Mouse (Mus musculus): ENCODE data around the gene Gm20905.
"Not testable (repeated sequence)": the region's sequence is repeated elsewhere in the genome, so short reads cannot be mapped to it uniquely, and the experiment has no call there.

Gene Gm20905

DNA sequence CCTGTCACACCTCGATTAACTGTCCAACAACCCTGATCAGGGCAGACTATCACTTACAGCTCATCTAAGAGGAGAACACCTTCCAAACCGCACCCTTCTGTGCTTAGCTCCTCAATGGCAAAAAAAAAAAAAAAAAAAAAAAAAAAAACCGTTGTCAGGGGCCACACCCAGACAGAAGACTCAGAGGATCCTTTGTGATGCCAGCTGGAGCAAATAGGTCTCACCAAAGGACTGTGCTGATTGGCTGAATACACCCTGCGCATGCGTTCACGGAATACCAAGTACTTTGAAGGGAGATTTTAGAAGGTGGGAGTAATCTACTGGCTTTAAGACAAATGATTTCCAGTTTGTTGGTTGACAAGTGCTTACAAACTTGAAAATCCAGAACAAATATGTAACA, at the start of gene Gm20905:
Gene Gm20905, minus strand, starts transcription at position 101 of the 400 bp plus-strand sequence.
- not testable (repeated sequence) for DNase-seq (ENCODE audit: low spot score)

Measured in embryo, embryonic 10.5 days (tissue).